Mouse (Mus musculus): ENCODE results near the gene Ing3. TPM values are rescaled to one million over a fixed set of nuclear protein-coding genes. Genes with fewer than 3 reads are reported as not detected.

Gene Ing3
- polyA plus RNA-seq, 1 experiment from 2014 or later: 17.0 TPM

DNA sequence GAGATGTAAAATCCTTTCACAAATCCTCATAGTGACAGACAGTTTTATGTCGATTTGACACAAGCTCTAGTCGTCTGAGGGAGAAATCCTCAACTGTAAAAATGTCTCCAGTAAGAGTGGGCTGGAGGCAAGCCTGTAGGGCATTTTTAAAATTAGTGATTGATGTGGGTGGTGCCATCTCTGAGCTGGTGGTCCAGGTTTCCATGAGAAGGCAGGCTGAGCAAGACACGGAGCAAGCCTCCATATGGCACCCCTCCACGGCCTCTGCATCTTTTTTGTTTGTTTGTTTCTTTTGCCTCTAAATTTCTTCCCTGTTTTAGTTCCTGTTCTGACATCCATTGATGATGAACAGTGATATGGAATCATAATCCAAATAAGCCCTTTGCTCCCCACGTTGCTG is 63.1 kb downstream of the Ing3 start:
- WGBS (ENCODE audit: insufficient replicate concordance): 47% methylated on average over 5 of the region's 5 CpGs
- no peaks in the 10 kb centered on the region for H3K36me3 ChIP-seq (ENCODE audit: control insufficient read depth, insufficient read depth)
- H3K4me1 ChIP-seq (ENCODE audit: control insufficient read depth, low read depth, low read length): no peaks in the 10 kb centered on the region; the same call in 1 of the 2 replicates
- no peak overlapping the region for H3K27ac ChIP-seq (ENCODE audit: low read length)
- H3K4me2 ChIP-seq (ENCODE audit: low read depth, low read length): no peak overlapping the region
- H3K4me3 ChIP-seq (ENCODE audit: low read depth, low read length): no peak overlapping the region
- H3K9ac ChIP-seq (ENCODE audit: low read depth, low read length): no peak overlapping the region
- no peak for ATAC-seq (ENCODE audit: low read depth)
- H3K9me3 ChIP-seq (replicated peaks; ENCODE audit: control insufficient read depth, low read length): no peaks in the 10 kb centered on the region
- no peaks in the 10 kb centered on the region for H3K27me3 ChIP-seq (ENCODE audit: control insufficient read depth, insufficient read depth, low read depth, low read length)

DNA sequence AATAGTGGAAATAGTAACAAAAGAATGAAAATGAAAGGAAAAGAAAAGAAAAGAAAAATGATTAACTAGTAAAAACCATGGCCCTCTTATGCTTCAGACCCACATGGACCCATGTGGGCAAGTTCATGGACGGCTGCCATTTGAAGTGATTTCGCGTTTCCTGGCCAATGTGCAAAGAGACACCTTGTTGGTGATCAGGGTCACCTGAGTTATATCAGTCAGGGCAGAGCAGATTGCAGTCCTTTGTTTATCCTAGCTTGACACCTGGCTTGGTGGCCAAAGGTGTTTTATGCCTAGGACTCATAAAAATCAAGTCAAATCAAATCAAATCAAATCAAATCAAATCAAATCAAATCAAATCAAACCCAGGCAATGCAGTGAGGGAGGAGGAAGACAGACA is 64.0 kb downstream of the Ing3 start:
- H3K9me3 ChIP-seq (replicated peaks; ENCODE audit: control insufficient read depth, low read length): no peaks in the 10 kb centered on the region
- no peak for ATAC-seq (ENCODE audit: low read depth)
- no peak overlapping the region for H3K27ac ChIP-seq (ENCODE audit: low read length)
- H3K27me3 ChIP-seq (ENCODE audit: control insufficient read depth, insufficient read depth, low read depth, low read length): no peaks in the 10 kb centered on the region
- no peaks in the 10 kb centered on the region; the same call in 1 of the 2 replicates for H3K4me1 ChIP-seq (ENCODE audit: control insufficient read depth, low read depth, low read length)
- WGBS (ENCODE audit: insufficient replicate concordance): 68% methylated on average over 3 of the region's 3 CpGs
- H3K36me3 ChIP-seq (ENCODE audit: control insufficient read depth, insufficient read depth): no peaks in the 10 kb centered on the region
- no peak overlapping the region for H3K4me2 ChIP-seq (ENCODE audit: low read depth, low read length)
- no peak overlapping the region for H3K4me3 ChIP-seq (ENCODE audit: low read depth, low read length)
- H3K9ac ChIP-seq (ENCODE audit: low read depth, low read length): no peak overlapping the region

DNA sequence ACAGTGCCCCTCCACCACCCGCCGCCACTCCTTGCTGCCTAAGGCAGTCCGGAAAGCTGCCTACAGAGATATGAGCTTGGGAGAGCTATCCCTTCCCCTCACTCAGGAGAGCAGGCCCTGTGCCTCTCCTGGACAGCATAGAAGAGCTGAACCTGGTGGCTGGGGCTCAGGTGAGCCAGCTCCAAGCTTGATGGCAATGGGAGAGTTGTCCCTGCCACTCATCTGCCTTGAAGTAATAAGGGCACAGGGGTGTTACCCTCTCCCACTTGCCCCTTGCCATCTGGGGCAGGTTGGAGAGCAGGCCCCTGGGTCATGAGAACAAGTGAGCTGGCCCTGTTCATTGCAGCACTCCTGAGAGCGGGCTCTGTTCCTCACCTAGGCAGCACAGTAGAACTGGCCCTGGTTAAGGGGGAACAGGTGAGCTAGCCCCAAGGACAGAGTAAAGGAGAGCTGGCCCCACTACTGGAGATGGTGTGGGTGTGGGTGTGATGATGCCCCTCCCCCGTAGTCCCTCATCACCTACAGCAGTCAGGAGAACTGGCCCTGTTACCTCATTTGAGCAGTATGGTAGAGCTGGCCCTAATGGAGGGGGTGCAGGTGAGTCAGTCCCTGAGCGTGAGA is 65.0 kb downstream of the Ing3 start:
- no peak overlapping the region for H3K9ac ChIP-seq (ENCODE audit: low read depth, low read length)
- no peak overlapping the region for H3K4me3 ChIP-seq (ENCODE audit: low read depth, low read length)
- no peak overlapping the region for H3K27ac ChIP-seq (ENCODE audit: low read length)
- no peak for ATAC-seq (ENCODE audit: low read depth)
- H3K9me3 ChIP-seq (replicated peaks; ENCODE audit: control insufficient read depth, low read length): no peaks in the 10 kb centered on the region
- H3K27me3 ChIP-seq (ENCODE audit: control insufficient read depth, insufficient read depth, low read depth, low read length): no peaks in the 10 kb centered on the region
- no peak overlapping the region for H3K4me2 ChIP-seq (ENCODE audit: low read depth, low read length)
- H3K4me1 ChIP-seq (ENCODE audit: control insufficient read depth, low read depth, low read length): no peaks in the 10 kb centered on the region; the same call in 1 of the 2 replicates
- WGBS (ENCODE audit: insufficient replicate concordance): 74% methylated on average over 6 of the region's 6 CpGs
- H3K36me3 ChIP-seq (ENCODE audit: control insufficient read depth, insufficient read depth): no peaks in the 10 kb centered on the region

DNA sequence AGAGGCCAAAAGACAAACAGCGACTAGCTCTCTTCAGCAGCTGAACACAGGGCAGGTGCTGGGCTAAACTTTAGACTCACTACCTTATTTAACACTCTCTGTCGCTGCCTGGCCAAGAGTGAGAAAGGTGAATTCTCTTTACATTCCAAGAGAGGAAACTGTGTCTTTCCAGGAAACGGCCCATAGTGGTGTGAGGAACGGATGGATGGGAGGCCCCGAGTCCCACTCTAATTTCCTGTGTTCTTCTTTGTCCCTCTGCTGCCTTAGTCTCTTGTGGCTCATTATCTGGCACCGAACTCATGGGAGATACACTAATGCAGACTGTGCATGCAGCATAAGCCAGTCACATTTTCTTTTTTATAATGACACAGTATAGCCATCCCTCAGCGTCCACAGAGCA is 68.3 kb downstream of the Ing3 start:
- Histone ChIP-seq H3K4me1 (ENCODE audit: control insufficient read depth, low read depth, low read length) (no peaks in the 10 kb centered on the region), H3K4me2 (ENCODE audit: low read depth, low read length) (no peak overlapping the region), H3K9me3 (replicated peaks; ENCODE audit: control insufficient read depth, low read length) (no peaks in the 10 kb centered on the region), H3K36me3 (ENCODE audit: control insufficient read depth, insufficient read depth) (no peaks in the 10 kb centered on the region), H3K27ac (ENCODE audit: low read length) (no peak overlapping the region), H3K9ac (ENCODE audit: low read depth, low read length) (no peak overlapping the region), H3K4me3 (ENCODE audit: low read depth, low read length) (no peak overlapping the region), H3K27me3 (ENCODE audit: control insufficient read depth, insufficient read depth, low read depth, low read length) (no peaks in the 10 kb centered on the region)
- 36% methylated on average over 7 of the region's 7 CpGs for WGBS (ENCODE audit: insufficient replicate concordance)
- ATAC-seq (ENCODE audit: low read depth): no peak

DNA sequence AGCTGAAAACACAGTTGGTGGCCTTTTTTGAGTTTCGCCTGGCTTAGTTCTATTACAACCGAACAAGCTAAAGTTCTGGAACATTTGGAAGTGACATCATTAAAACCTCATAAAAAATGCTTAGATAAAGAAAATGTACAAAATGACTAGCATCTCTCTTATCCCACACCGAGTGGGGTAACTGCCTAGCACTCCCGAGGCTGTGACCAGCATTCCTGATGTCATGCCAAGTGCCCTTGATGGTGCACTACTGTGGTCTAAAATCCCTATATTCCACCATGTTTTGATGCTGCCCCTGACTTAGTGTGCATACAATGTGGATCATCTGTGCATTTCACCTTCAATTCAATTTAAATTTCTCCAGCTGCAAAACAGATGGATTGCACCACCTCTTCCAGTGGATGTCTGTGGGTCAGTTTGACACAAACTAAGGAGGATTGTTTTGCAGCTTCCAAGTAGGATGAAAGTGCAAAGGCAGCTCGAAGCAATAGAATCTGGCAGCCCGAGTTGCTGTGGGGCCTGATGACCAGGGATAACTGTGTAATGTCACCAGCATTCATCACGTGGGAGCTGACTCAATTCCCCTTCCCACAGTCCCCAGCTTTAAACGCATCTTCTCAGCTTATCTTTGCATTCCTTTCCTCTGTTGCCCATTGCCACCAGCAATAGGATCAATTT is 69.5 kb downstream of the Ing3 start:
- H3K27me3 ChIP-seq (ENCODE audit: control insufficient read depth, insufficient read depth, low read depth, low read length): no peaks in the 10 kb centered on the region
- WGBS (ENCODE audit: insufficient replicate concordance): 48% methylated on average over 8 of the region's 8 CpGs
- H3K4me2 ChIP-seq (ENCODE audit: low read depth, low read length): no peak overlapping the region
- no peaks in the 10 kb centered on the region for H3K36me3 ChIP-seq (ENCODE audit: control insufficient read depth, insufficient read depth)
- H3K4me3 ChIP-seq (ENCODE audit: low read depth, low read length): no peak overlapping the region
- no peaks in the 10 kb centered on the region for H3K9me3 ChIP-seq (replicated peaks; ENCODE audit: control insufficient read depth, low read length)
- no peak overlapping the region for H3K9ac ChIP-seq (ENCODE audit: low read depth, low read length)
- no peak for ATAC-seq (ENCODE audit: low read depth)
- no peaks in the 10 kb centered on the region for H3K4me1 ChIP-seq (ENCODE audit: control insufficient read depth, low read depth, low read length)
- H3K27ac ChIP-seq (ENCODE audit: low read length): no peak overlapping the region

DNA sequence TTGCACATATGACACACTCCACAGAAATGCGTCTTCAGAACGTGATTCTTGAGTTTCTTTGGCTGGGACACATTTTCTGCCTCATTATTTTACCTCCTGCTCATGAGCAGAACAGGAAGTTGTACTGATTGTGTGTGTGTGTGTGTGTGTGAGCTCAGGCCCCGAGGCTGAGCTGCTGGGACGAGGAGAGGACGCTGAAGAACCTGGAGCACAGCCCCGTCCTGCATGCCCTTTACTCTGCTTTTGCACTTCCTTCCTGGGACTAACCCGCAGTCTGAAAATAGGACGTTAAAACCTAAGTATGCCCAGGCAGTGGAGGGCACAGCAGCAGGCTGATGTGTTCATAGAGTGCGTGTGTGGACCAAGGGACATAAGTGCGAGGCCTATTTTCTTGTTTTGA is 70.3 kb downstream of the Ing3 start:
- Histone ChIP-seq H3K4me1 (ENCODE audit: control insufficient read depth, low read depth, low read length) (no peaks in the 10 kb centered on the region), H3K9ac (ENCODE audit: low read depth, low read length) (no peak overlapping the region), H3K36me3 (ENCODE audit: control insufficient read depth, insufficient read depth) (no peaks in the 10 kb centered on the region), H3K9me3 (replicated peaks; ENCODE audit: control insufficient read depth, low read length) (no peaks in the 10 kb centered on the region), H3K4me2 (ENCODE audit: low read depth, low read length) (no peak overlapping the region), H3K4me3 (ENCODE audit: low read depth, low read length) (no peak overlapping the region), H3K27me3 (ENCODE audit: control insufficient read depth, insufficient read depth, low read depth, low read length) (no peaks in the 10 kb centered on the region), H3K27ac (ENCODE audit: low read length) (no peak overlapping the region)
- WGBS (ENCODE audit: insufficient replicate concordance): 20% methylated on average over 10 of the region's 10 CpGs
- ATAC-seq (ENCODE audit: low read depth): 0 out of 2 replicates have a peak, but pooled peaks have one; percentile 48

DNA sequence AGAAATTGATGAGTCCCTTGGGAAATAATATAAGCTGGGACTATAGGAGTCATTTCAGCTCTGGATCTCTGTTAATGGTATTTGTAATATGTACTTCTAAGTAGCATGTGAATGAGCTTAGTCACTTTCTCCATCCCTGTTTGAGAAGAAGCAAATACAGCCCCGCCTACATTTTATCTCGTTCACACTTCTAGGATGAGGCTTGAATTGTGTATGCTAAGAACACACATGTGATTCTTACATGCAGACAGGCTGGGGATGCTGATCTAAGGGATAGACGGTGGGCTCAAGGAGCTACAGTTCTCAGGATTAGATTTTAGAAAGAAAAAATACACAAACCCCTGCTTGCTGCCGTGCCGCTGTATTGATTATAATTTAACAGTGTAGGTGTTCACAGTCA is 71.3 kb downstream of the Ing3 start:
- Histone ChIP-seq H3K4me2 (ENCODE audit: low read depth, low read length) (no peak overlapping the region), H3K4me1 (ENCODE audit: control insufficient read depth, low read depth, low read length) (peaks cover 3% of the 10 kb centered on the region; the same call in 1 of the 2 replicates), H3K4me3 (ENCODE audit: low read depth, low read length) (no peak overlapping the region), H3K36me3 (ENCODE audit: control insufficient read depth, insufficient read depth) (no peaks in the 10 kb centered on the region), H3K27me3 (ENCODE audit: control insufficient read depth, insufficient read depth, low read depth, low read length) (no peaks in the 10 kb centered on the region), H3K9ac (ENCODE audit: low read depth, low read length) (no peak overlapping the region), H3K27ac (ENCODE audit: low read length) (no peak overlapping the region), H3K9me3 (replicated peaks; ENCODE audit: control insufficient read depth, low read length) (no peaks in the 10 kb centered on the region)
- ATAC-seq (ENCODE audit: low read depth): no peak
- 71% methylated on average over 5 of the region's 5 CpGs for WGBS (ENCODE audit: insufficient replicate concordance)

DNA sequence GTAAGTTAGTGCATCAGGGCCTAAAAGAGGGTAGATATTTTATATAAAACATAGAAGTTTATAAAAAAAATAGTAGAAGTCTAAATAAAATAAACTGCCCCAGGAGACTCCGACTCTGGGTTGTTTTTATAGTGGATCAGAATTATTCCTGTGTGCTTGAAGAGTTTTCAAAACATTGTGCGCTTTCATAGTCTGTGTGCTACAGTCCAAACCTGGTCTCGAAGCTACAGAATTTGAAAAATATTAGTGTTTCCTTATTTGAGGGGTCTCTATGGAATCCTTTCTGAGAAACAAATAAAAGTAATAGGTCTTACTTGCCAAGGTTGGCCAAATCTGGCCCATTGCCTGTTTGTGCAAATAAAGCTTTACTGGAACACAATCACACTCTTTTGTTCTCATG is 71.9 kb downstream of the Ing3 start:
- Histone ChIP-seq H3K4me1 (ENCODE audit: control insufficient read depth, low read depth, low read length) (peaks cover 3% of the 10 kb centered on the region; the same call in 1 of the 2 replicates), H3K9me3 (replicated peaks; ENCODE audit: control insufficient read depth, low read length) (no peaks in the 10 kb centered on the region), H3K27ac (ENCODE audit: low read length) (no peak overlapping the region), H3K4me3 (ENCODE audit: low read depth, low read length) (no peak overlapping the region), H3K9ac (ENCODE audit: low read depth, low read length) (no peak overlapping the region), H3K4me2 (ENCODE audit: low read depth, low read length) (no peak overlapping the region), H3K36me3 (ENCODE audit: control insufficient read depth, insufficient read depth) (no peaks in the 10 kb centered on the region), H3K27me3 (ENCODE audit: control insufficient read depth, insufficient read depth, low read depth, low read length) (no peaks in the 10 kb centered on the region)
- no peak for ATAC-seq (ENCODE audit: low read depth)
- WGBS (ENCODE audit: insufficient replicate concordance): 73% methylated on average over 3 of the region's 3 CpGs

DNA sequence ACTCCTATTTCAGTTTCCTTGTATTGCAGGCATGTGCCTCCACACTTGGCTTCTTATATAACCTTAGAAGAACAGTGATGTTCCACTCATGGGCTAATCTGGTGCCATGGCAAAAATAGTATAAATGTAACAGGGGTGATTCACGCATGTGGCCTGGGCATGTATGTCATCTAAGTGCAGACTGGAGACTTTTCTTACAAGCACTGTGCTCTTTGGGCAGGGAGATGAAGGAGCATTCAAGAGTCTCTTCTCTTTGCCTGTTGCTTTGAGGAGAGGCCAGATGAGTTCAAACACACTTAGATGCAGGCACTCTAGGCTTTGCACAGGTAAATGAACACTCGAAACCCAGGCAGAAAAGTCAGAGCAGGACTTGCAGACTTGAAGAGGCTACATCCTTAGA is 74.8 kb downstream of the Ing3 start:
- H3K9me3 ChIP-seq (replicated peaks; ENCODE audit: control insufficient read depth, low read length): no peaks in the 10 kb centered on the region
- 70% methylated on average over 2 of the region's 2 CpGs for WGBS (ENCODE audit: insufficient replicate concordance)
- no peaks in the 10 kb centered on the region for H3K27me3 ChIP-seq (ENCODE audit: control insufficient read depth, insufficient read depth, low read depth, low read length)
- H3K9ac ChIP-seq (ENCODE audit: low read depth, low read length): no peak overlapping the region
- H3K4me1 ChIP-seq (ENCODE audit: control insufficient read depth, low read depth, low read length): peaks cover 5% of the 10 kb centered on the region; the same call in 1 of the 2 replicates
- no peak overlapping the region for H3K4me2 ChIP-seq (ENCODE audit: low read depth, low read length)
- no peak overlapping the region for H3K27ac ChIP-seq (ENCODE audit: low read length)
- H3K36me3 ChIP-seq (ENCODE audit: control insufficient read depth, insufficient read depth): no peaks in the 10 kb centered on the region
- no peak overlapping the region for H3K4me3 ChIP-seq (ENCODE audit: low read depth, low read length)
- ATAC-seq (ENCODE audit: low read depth): no peak
